Mouse (Mus musculus) liver, embryonic 14.5 days (tissue): Measurements from ENCODE around the gene Pex14.

ENCODE experiments used
- CTCF ChIP-seq: IDR thresholded peaks from 2 replicates; pipeline ENCODE4 v1.5.1; 2016; ENCODE audit warnings: antibody characterized with exemption, low read depth, control low read depth
- EP300 ChIP-seq: IDR thresholded peaks from 2 replicates; pipeline ENCODE4 v1.6.1; 2016; ENCODE audit warnings: antibody characterized with exemption, low read depth

GRCm38 (mm10) chr4:148915849-148916248, 183.8 kb downstream of the Pex14 start:
- TF ChIP-seq CTCF (no peak), EP300 (no peak)
